Mouse (Mus musculus): ENCODE data around the gene Slc16a3. TPM values are rescaled to one million over a fixed set of nuclear protein-coding genes. Genes with fewer than 3 reads are reported as not detected.

Slc16a3 gene
- total and polyA plus RNA-seq, 3 experiments = 1.2 to 1.4 (median 1.3) TPM

GRCm38 (mm10) chr11:120973318-120973717, 25.0 kb downstream of the Slc16a3 start:
- DNase-seq = peak; percentile 60

- no peak for DNase-seq
Measured at GRCm38 (mm10) chr11:120979711-120980426, 31.6 kb downstream of the Slc16a3 start.

GRCm38 (mm10) chr11:120980427-120981035, 32.3 kb downstream of the Slc16a3 start:
- DNase-seq = peak; percentile 64

GRCm38 (mm10) chr11:120981661-120982060, 33.4 kb downstream of the Slc16a3 start:
- no peak for DNase-seq

- no peak for DNase-seq
Measured at GRCm38 (mm10) chr11:120982459-120982858, 34.2 kb downstream of the Slc16a3 start.

- DNase-seq = peak; percentile 84
Measured at GRCm38 (mm10) chr11:120984448-120985330, 36.4 kb downstream of the Slc16a3 start.

GRCm38 (mm10) chr11:120987608-120988007, 39.3 kb downstream of the Slc16a3 start:
- DNase-seq = no peak

GRCm38 (mm10) chr11:120988410-120988809, 40.1 kb downstream of the Slc16a3 start:
- no peak for DNase-seq

GRCm38 (mm10) chr11:120989523-120989922, 41.2 kb downstream of the Slc16a3 start:
- DNase-seq = no peak

- peak; percentile 81 for DNase-seq
Measured at GRCm38 (mm10) chr11:120990126-120990781, 42.0 kb downstream of the Slc16a3 start.

GRCm38 (mm10) chr11:120990951-120991526, 42.8 kb downstream of the Slc16a3 start, which contains the start of gene Csnk1d:
Gene Csnk1d, minus strand, starts transcription at chr11:120991330.
- DNase-seq = peak; percentile 99

GRCm38 (mm10) chr11:120991791-120992190, 43.5 kb downstream of the Slc16a3 start:
- DNase-seq = no peak

GRCm38 (mm10) chr11:120993080-120993479, 44.8 kb downstream of the Slc16a3 start:
- no peak for DNase-seq

GRCm38 (mm10) chr11:120993586-120993985, 45.3 kb downstream of the Slc16a3 start:
- DNase-seq = no peak

GRCm38 (mm10) chr11:120994741-120995140, 46.5 kb downstream of the Slc16a3 start:
- DNase-seq = no peak

GRCm38 (mm10) chr11:121001966-121002365, 53.7 kb downstream of the Slc16a3 start:
- no peak for DNase-seq

- no peak for DNase-seq
Measured at GRCm38 (mm10) chr11:121004281-121004680, 56.0 kb downstream of the Slc16a3 start.

GRCm38 (mm10) chr11:121006184-121006583, 57.9 kb downstream of the Slc16a3 start:
- no peak for DNase-seq

- no peak for DNase-seq
Measured at GRCm38 (mm10) chr11:121010044-121010755, 61.9 kb downstream of the Slc16a3 start.
